Mouse (Mus musculus): ENCODE results near the gene Ldb2. TPM values are rescaled to one million over a fixed set of nuclear protein-coding genes. Genes with fewer than 3 reads are reported as not detected.

Gene Ldb2
- not detected in 2 replicates for total RNA-seq (2014; fragmentation: Nextera tagmentation)
- total RNA-seq (2017): 0.16 TPM in 1 of 2 replicates, not detected in the other
- polyA plus RNA-seq (2012): not detected in 2 replicates

DNA sequence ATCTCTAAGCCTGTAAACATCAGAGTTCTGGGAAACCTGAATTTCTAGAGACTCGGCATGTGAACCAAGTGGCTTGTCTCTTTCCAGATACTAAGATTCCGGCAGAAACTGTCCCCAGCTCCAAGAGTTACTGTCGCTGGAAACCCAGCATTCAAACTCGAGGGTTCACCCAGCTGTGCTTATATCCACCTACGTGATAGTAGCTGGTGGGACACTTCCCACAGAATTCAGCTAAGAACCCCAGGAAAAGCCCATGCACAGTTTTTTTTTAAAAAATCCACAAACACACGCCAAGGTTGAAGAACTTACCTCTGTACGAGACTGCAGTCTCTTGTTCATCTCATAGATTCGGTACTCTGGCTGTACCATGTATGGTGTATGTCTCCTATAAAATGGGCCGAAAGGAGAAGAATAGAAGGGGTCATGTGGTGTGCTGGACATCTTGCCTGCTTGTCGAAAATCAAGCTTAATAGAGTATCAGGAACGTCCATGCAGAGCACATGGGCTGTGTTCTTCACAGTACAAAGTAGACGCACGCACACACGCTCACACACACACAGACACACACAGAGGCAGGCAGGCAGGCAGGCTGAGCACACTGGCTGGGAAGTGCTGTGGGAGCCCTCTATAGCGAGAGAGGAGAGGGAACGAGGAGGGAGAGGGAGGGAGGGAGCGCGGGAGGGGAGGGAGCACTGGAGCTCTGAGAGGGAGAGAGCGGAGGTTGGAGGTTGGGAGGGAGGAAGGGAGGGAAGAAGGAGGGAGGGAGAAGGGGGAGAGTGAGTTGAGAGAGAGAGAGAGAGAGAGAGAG lies at the start of gene Ldb2:
TSS of gene Ldb2 (minus strand) at position 628 of the 808 bp plus-strand sequence.
- ATAC-seq (ENCODE audit: extremely low read depth, insufficient number of reproducible peaks, low FRiP score, poor library complexity, severe bottlenecking) (no peak), DNase-seq (ENCODE audit: low spot score) (no peak)
- TF ChIP-seq GATA2 (IDR thresholded peaks at IDR 0.05; ENCODE audit: borderline replicate concordance, low read depth, low read length) (no peak), CTCF (IDR thresholded peaks at IDR 0.05; ENCODE audit: low read depth, low read length) (no peak), POLR2AphosphoS5 (IDR thresholded peaks at IDR 0.05; ENCODE audit: insufficient replicate concordance, low read depth, low read length) (no peak), TAL1 (conservative IDR thresholded peaks at IDR 0.05; ENCODE audit: low read depth, low read length) (no peak), GATA1 (IDR thresholded peaks at IDR 0.05; ENCODE audit: borderline replicate concordance, low read length) (no peak)
- Histone ChIP-seq H3K4me3 (ENCODE audit: low read depth, low read length) (no peak within 1 kb of the TSS), H3K36me3 (replicated peaks) (no peaks in the 10 kb centered on the region), H3K4me1 (ENCODE audit: insufficient read depth, low read depth, low read length) (no peaks in the 10 kb centered on the region), H3K27me3 (ENCODE audit: insufficient read depth, low read length) (no peaks in the 10 kb centered on the region), H3K9me3 (replicated peaks) (no peaks in the 10 kb centered on the region)

DNA sequence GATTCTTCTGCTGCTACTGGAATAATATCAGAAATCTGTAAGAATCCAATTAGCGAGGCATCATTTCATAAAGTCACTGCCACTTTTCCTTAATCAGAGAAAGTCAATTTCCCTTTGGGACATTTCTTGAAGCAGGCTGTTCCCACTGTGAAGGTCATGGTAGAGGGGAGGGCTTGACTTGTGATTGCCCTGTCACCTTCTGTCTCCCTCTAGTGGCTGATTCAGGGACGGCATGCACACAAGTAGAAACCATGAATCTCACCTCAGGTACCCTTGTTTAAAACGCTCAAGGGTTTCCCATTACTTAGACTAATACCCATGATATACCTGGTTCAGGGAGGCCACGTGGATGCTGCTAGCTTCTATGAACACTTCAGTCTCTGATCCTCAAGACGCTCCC lies 31.8 kb upstream of the Ldb2 start:
- Histone ChIP-seq H3K9me3 (replicated peaks) (no peaks in the 10 kb centered on the region), H3K4me1 (ENCODE audit: insufficient read depth, low read depth, low read length) (no peaks in the 10 kb centered on the region), H3K36me3 (replicated peaks) (no peaks in the 10 kb centered on the region), H3K4me3 (ENCODE audit: low read depth, low read length) (no peak overlapping the region), H3K27me3 (ENCODE audit: insufficient read depth, low read length) (no peaks in the 10 kb centered on the region)
- DNase-seq (ENCODE audit: low spot score): peak; percentile 2
- TF ChIP-seq POLR2AphosphoS5 (IDR thresholded peaks at IDR 0.05; ENCODE audit: insufficient replicate concordance, low read depth, low read length) (no peak), CTCF (IDR thresholded peaks at IDR 0.05; ENCODE audit: low read depth, low read length) (peak; percentile 74)
- ATAC-seq (ENCODE audit: extremely low read depth, insufficient number of reproducible peaks, low FRiP score, poor library complexity, severe bottlenecking): no peak

DNA sequence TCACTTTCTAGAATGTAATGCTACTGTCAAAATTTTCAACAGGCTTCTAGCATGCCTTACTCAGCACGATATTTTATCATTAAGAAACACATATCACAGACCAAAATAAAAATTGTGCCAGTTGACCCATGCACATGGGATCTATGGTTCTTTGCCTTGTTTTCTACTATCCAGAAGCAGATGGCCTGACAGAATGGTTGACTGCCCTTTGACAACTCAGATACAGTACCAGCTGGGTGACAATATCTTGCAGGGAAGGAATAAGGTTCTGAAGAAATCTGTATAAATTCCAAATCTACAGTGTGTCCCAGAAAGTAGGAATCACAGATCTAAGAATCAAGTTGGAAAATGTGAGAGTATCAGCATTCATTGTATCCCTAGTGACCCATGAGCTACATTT lies 16.0 kb upstream of the Ldb2 start:
- Histone ChIP-seq H3K36me3 (replicated peaks) (no peaks in the 10 kb centered on the region), H3K4me3 (ENCODE audit: low read depth, low read length) (no peak overlapping the region), H3K4me1 (ENCODE audit: insufficient read depth, low read depth, low read length) (no peaks in the 10 kb centered on the region), H3K9me3 (replicated peaks) (no peaks in the 10 kb centered on the region), H3K27me3 (ENCODE audit: insufficient read depth, low read length) (no peaks in the 10 kb centered on the region)
- DNase-seq (ENCODE audit: low spot score) (no peak), ATAC-seq (ENCODE audit: extremely low read depth, insufficient number of reproducible peaks, low FRiP score, poor library complexity, severe bottlenecking) (no peak)
- TF ChIP-seq POLR2AphosphoS5 (IDR thresholded peaks at IDR 0.05; ENCODE audit: insufficient replicate concordance, low read depth, low read length) (no peak), CTCF (IDR thresholded peaks at IDR 0.05; ENCODE audit: low read depth, low read length) (no peak), TAL1 (conservative IDR thresholded peaks at IDR 0.05; ENCODE audit: low read depth, low read length) (no peak)

DNA sequence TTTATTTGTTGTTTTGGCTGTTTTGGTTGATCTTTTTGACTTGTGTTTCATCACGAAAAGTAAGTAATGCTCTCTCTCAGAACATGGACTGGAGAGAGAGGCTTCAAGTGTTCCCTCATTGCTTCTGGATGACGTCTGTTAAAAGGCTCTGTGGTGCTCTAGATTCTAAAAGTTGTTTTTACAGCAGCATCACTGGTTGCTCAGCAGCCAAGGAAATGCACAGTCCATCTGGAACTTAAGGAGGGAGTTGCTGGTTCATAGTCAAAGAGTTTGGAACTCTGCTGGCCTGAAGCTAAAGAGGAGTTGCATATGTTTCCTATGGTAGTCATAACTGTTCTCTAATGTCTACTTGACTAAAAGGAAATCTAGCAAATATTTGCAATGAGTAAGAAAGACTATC lies 6.5 kb upstream of the Ldb2 start:
- no peak for DNase-seq (ENCODE audit: low spot score)
- H3K4me3 ChIP-seq (ENCODE audit: low read depth, low read length): no peak overlapping the region
- H3K9me3 ChIP-seq (replicated peaks): no peaks in the 10 kb centered on the region
- H3K4me1 ChIP-seq (ENCODE audit: insufficient read depth, low read depth, low read length): no peaks in the 10 kb centered on the region
- no peaks in the 10 kb centered on the region for H3K36me3 ChIP-seq (replicated peaks)
- no peak for TF ChIP-seq POLR2AphosphoS5 (IDR thresholded peaks at IDR 0.05; ENCODE audit: insufficient replicate concordance, low read depth, low read length)
- no peak for TF ChIP-seq GATA1 (IDR thresholded peaks at IDR 0.05; ENCODE audit: borderline replicate concordance, low read length)
- TF ChIP-seq CTCF (IDR thresholded peaks at IDR 0.05; ENCODE audit: low read depth, low read length): no peak
- no peak for TF ChIP-seq TAL1 (conservative IDR thresholded peaks at IDR 0.05; ENCODE audit: low read depth, low read length)
- no peak for TF ChIP-seq GATA2 (IDR thresholded peaks at IDR 0.05; ENCODE audit: borderline replicate concordance, low read depth, low read length)
- H3K27me3 ChIP-seq (ENCODE audit: insufficient read depth, low read length): no peaks in the 10 kb centered on the region
- ATAC-seq (ENCODE audit: extremely low read depth, insufficient number of reproducible peaks, low FRiP score, poor library complexity, severe bottlenecking): no peak

DNA sequence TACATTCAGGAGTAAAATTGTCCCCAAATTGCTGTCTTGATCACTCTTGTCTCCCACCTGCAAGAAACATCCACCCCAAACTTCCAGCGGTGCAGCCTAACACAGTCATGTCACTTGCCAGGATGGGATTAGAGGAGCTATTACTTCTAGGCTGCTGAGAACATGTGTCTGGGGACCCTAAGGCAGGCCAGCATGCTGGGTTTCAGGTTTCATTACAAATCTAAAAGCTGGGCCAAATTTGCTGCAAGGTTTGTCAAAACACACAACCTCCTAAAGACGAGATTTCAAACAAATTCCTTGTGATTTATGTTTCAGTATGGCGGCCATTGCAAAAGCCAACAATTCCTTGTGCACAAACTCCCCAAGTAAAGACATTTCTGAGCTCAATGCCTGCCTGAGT lies 1.6 kb upstream of the Ldb2 start:
- Histone ChIP-seq H3K36me3 (replicated peaks) (no peaks in the 10 kb centered on the region), H3K4me3 (ENCODE audit: low read depth, low read length) (no peak overlapping the region)
- TF ChIP-seq TAL1 (conservative IDR thresholded peaks at IDR 0.05; ENCODE audit: low read depth, low read length) (no peak), GATA2 (IDR thresholded peaks at IDR 0.05; ENCODE audit: borderline replicate concordance, low read depth, low read length) (no peak), CTCF (IDR thresholded peaks at IDR 0.05; ENCODE audit: low read depth, low read length) (no peak), GATA1 (IDR thresholded peaks at IDR 0.05; ENCODE audit: borderline replicate concordance, low read length) (no peak)

DNA sequence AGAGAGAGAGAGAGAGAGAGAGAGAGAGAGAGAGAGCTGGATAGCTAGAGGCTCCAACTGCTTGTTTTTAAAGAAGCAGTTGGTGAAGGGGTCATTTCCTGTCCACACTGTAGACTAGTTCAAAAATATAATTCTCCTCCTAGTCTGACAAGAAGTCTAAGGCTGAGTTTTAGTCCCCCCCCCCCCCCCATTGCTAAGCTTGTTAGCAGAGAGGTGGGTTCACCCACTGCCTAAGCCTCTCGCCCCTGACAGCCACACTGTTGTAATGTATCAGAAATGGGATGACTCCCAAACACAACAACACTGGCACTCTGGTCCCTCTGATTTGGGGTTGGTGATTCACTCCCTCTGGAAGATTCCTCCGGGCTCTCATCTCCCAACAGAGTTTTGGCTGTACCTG lies 381 bp upstream of the Ldb2 start:
- TF ChIP-seq GATA2 (IDR thresholded peaks at IDR 0.05; ENCODE audit: borderline replicate concordance, low read depth, low read length): no peak
- TF ChIP-seq TAL1 (conservative IDR thresholded peaks at IDR 0.05; ENCODE audit: low read depth, low read length): no peak
- Histone ChIP-seq H3K36me3 (replicated peaks) (no peaks in the 10 kb centered on the region), H3K9me3 (replicated peaks) (no peaks in the 10 kb centered on the region), H3K4me3 (ENCODE audit: low read depth, low read length) (no peak overlapping the region), H3K4me1 (ENCODE audit: insufficient read depth, low read depth, low read length) (no peaks in the 10 kb centered on the region), H3K27me3 (ENCODE audit: insufficient read depth, low read length) (no peaks in the 10 kb centered on the region)
- no peak for DNase-seq (ENCODE audit: low spot score)
- no peak for ATAC-seq (ENCODE audit: extremely low read depth, insufficient number of reproducible peaks, low FRiP score, poor library complexity, severe bottlenecking)

More for the DNA sequence above, 1.6 kb upstream of the Ldb2 start:
- H3K9me3 ChIP-seq (replicated peaks): no peaks in the 10 kb centered on the region
- no peaks in the 10 kb centered on the region for H3K27me3 ChIP-seq (ENCODE audit: insufficient read depth, low read length)
- no peaks in the 10 kb centered on the region for H3K4me1 ChIP-seq (ENCODE audit: insufficient read depth, low read depth, low read length)
- DNase-seq (ENCODE audit: low spot score) (no peak), ATAC-seq (ENCODE audit: extremely low read depth, insufficient number of reproducible peaks, low FRiP score, poor library complexity, severe bottlenecking) (no peak)

Data from G1E (cell line).